Mouse (Mus musculus) c-Kit-positive CD71-positive TER-119-positive erythroid progenitor cells, embryonic 14.5 days (primary cell): ENCODE data around the gene Hrasls.

Experiments
- DNase-seq: peaks from one replicate; pipeline ENCODE4 v3.0.0-alpha.2; 2013; ENCODE audit warnings: low spot score

Gene Hrasls

GRCm38 (mm10) chr16:29209605-29210411, at the start of gene Hrasls:
TSS of gene Hrasls (plus strand) at chr16:29209695.
- DNase-seq: no peak

- no peak for DNase-seq
These were observed 47.2 kb upstream of the Hrasls start for GRCm38 (mm10) chr16:29162271-29162670.

DNA sequence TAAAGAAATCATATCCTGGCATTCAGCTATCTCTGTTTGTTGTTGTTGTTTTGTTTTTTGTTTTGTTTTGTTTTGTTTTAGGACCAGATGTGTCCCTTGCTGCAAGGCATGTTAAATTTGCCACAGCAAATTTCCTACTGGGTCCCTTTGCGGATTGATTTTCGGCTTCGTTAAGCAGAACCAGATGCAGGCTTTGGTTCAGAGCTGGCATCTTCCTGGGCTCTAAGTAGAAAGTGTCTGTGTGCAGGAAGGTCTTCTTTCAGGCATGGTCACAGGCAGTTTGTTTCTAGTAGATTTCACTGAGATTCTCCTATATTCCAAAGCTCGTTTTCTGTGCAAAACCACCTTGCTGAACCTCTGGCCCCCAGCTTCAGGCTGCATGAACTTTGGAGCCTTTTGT, 42.4 kb upstream of the Hrasls start:
- DNase-seq: no peak

DNA sequence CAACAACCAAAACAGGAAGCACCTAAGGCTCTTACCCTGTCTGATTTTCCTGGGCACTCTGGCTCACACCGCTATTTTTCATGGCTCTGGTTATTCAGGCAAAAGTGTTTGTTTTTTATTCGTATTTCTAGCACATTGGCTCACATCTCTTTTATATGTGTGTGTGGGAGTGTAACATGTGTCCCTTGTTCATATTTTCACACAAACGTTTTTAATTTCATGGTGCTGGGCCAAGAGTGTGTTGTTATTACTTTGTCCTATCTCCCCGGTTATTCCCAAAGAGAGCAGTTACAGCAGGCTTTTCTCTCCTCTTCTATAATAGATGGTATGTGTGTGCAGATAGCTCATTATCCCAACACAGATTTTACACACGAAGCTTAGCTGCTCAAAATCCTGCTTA, 37.8 kb upstream of the Hrasls start:
- no peak for DNase-seq

- no peak for DNase-seq
These were observed 36.3 kb upstream of the Hrasls start for GRCm38 (mm10) chr16:29173201-29173600.

DNA sequence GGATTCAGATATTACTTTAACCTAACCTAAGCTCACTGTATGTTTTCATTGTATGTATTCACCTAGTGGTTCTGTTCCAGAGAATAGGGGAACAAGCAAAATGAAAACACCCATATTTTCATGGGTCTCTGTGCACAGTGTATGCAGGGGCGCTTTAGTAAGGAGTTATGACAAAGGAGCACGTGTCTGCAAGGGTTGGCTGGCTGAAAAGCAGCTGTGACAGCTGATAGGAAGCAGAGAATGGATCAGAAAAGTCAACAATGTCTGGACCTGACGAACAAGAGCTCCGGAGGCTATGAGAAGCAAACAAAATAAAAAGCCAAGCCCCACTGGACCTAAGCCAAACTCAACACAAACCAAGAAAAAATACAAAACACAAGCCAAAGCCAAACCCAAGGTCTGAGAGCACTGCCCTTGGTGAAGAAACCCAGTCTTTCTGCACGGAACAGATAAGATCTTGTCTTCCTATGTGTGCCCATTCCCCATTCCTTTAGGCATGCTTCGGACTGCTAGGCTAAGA, 34.6 kb upstream of the Hrasls start:
- DNase-seq: no peak

DNA sequence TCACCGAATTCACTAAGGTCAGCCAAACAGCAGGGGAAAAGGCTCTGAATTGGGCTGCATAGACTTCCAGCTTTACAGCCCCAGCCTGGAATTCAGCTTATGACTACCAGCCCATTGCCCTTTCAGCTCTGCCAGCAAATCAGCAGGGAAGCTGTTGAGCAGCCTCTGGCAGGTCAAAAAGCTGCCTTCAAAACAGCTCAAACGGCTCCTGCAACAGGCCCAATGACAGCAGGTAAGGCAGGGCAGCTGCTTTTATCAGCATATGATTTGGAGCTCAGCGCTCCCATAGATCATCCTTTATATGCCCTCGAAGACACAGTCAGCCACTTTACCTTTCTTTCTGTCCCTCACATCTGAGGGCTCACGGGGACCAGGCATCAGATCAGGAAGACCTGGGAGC, 16.6 kb upstream of the Hrasls start:
- DNase-seq: no peak

DNA sequence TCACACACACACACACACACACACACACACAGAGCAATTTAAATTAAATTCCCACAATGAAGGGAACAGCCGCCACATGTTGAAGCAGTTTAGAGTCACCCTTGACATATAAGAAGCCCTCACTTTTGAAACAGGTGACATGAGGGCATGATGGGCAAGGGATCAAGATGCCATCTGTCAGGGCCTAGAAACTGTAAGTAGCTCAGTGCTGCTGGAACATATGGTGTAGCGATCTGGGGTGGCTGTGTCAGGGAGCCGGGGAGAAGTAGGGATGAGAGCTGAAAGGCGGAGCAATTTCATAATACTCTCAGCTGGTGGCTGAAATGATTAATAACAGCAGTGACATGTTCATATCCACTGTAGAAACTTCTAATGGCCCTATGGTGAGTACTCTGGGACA, 15.5 kb upstream of the Hrasls start:
- no peak for DNase-seq

- no peak for DNase-seq
These were observed 14.3 kb upstream of the Hrasls start for GRCm38 (mm10) chr16:29195156-29195555.

DNA sequence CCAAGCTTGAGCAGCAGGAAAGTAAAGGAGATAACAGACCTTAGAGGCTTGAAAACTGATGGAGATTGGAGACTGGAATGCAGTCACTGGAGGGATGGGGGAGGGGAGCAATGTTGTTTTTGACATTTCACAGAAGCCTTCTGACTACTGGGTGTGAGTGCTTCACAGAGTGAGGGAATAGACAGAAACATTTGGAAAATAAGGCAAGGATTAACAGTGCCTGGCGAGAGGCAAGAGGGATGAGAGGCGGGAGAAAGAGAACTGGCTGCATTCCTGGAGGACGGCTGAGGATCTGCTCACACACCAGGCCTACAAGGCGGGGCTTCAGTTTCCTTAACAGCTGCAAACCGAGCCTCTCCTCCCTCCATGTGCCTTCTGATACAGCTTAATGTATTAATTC, 11.0 kb upstream of the Hrasls start:
- DNase-seq: no peak

DNA sequence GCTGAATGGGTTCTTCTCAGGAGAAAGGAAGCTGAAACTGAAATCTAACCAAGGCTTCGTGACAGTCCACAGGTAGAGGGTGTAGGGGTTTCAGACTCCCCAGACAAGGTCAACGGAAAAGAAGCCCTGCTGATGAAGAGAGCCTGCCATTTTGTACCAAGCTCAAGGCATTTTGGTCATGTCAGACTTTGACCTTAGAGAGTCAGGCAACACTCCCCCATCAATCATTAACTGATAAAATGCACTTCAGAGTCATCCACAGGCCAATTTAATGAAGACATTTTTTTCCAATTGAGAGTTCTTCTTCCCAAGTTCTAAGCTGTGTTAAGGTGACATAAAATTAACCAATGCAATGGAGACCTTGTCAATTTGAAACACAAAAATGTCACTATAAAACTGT, 8.3 kb upstream of the Hrasls start:
- no peak for DNase-seq

DNA sequence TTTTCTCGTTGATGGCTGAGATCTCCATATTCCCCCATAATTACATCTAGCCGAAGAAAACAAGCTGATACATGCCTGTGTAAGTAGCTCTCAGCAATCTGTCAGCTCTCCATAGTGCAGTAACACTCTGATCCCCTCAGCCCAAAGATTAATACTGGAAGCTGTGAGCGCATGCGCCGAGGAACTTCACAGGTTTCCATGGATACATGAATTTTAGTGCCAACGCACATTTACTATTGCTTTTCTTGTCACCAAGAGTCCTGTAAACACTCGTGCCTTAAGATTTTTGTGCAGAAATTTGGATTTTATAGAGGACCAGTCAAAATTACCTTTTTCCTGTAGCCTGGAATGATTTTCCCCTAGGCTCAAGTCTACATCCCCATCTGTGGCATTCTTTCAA, 4.6 kb upstream of the Hrasls start:
- no peak for DNase-seq

DNA sequence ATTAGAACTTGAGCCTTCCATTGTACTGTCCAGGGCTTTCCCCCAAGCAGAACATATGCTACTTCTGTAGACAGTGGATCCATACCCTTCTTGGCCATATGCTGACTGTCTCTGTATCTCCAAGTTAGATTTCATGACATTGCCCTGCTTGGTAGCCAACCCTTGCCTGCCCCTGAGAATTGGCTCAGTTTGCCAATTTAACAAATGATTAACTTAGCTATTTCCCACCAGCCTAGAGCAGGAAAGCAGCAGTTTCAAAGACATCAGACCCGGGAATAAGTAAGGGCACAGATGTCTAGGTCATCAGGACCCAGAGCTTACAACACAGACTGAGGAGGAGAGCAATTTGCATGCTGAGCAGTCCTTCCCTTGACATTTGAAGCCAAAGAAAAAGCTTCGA, 3.9 kb upstream of the Hrasls start:
- no peak for DNase-seq

DNA sequence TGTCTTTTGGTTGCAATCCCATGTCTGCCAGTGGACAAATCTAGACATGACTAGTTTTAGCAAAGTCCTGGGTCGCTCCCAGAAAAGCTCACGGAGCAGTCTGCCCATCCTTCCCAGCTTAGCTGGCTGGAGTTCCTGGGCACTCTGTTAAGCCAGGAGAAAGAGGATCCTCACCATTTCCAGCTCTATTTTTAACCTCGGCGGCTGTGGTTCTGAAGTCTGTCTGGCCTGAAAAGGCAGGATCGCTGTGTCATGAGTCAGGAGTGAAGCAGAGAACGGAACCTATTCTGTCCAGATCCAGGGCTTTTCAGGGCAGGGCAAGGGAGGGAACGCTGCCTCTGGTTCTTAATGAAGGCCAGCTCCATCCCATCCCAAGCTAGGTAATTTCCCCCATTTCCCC, 654 bp upstream of the Hrasls start:
- DNase-seq: no peak

DNA sequence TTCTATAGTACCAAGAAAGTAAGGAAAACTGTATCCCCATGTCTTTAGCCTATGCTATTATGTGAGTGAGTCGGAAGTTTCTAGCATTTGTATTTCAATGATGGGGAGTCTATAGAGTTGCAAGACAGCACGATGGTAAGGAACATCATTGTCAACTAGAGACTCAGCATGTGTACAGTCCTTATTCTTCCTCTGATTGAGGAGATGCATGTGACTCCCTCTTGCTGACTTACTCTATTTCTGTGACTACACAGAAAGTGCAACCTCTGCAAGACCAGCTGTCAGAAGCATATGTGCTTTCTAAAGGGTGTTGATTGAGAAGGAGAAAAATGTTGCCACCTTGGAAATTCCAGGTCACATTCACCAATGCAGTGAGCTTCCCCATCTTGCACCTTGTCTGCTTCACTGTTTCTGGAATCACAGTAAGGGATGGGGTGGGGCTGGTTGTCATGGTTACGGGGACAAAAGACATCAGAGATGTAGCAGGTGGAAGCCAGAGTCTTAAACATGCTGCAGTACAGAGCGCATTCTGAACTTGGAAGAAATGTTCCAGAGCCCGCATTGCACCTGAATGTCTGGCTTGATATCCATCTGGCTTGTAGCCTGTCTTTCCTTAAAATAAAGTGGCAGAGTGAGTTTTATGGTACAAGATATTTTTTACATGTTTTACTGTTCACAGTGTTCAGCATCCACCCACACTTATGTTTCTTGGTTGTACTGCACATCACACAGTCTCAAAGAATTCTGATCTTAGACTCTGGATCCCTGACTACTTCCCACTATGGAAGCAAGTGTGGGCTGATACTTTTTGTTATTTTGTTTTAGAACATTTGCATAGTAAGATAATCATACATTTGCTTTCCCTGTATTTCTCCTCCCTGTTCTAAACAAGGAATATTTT, 7.2 kb downstream of the Hrasls start:
- no peak for DNase-seq

- no peak for DNase-seq
These were observed 26.5 kb downstream of the Hrasls start for GRCm38 (mm10) chr16:29235951-29236350.

GRCm38 (mm10) chr16:29254325-29254724, 44.8 kb downstream of the Hrasls start:
- no peak for DNase-seq
